Mouse (Mus musculus) neural tube, embryonic 11.5 days (tissue): Measurements from ENCODE around the gene Tmem151b. TPM values are rescaled to one million over a fixed set of nuclear protein-coding genes. Genes with fewer than 3 reads are reported as not detected.

Source experiments
- ATAC-seq: fragments of 200-750 bp; cut with Nextera tagmentation; 2 replicates; pipeline ENCODE4 v1.8.0; 2017; ENCODE audit warnings: moderate number of reproducible peaks, mild to moderate bottlenecking, moderate TSS enrichment, moderate library complexity; ENCODE audit not compliant: insufficient read depth, low FRiP score, low TSS enrichment
- DNase-seq: peaks from one replicate; pipeline ENCODE4 v3.0.0-alpha.2; 2015; ENCODE audit warnings: low spot score
- H3K27ac ChIP-seq: fragments of 300-500 bp; sonication (generic); 2 replicates; pipeline ENCODE4 v1.5.1; 2014; ENCODE audit warnings: low read depth, mild to moderate bottlenecking, low read length
- H3K27me3 ChIP-seq: fragments of 300-500 bp; sonication (generic); 2 replicates; pipeline ENCODE4 v1.6.1; 2014; ENCODE audit warnings: mild to moderate bottlenecking, low read length, mixed read lengths; ENCODE audit not compliant: control insufficient read depth, insufficient read depth
- H3K36me3 ChIP-seq: fragments of 300-500 bp; sonication (generic); 2 replicates; pipeline ENCODE4 v1.6.1; 2014; ENCODE audit warnings: mild to moderate bottlenecking, low read length, moderate library complexity, mixed read lengths; ENCODE audit not compliant: control insufficient read depth, insufficient read depth
- H3K4me1 ChIP-seq: fragments of 300-500 bp; sonication (generic); 2 replicates; pipeline ENCODE4 v1.6.1; 2014; ENCODE audit warnings: low read length, mixed read lengths; ENCODE audit not compliant: control insufficient read depth, insufficient read depth
- H3K4me2 ChIP-seq: fragments of 300-500 bp; sonication (generic); 2 replicates; pipeline ENCODE4 v1.6.1; 2014; ENCODE audit warnings: low read depth, mild to moderate bottlenecking, moderate library complexity
- H3K4me3 ChIP-seq: fragments of 300-500 bp; sonication (generic); 2 replicates; pipeline ENCODE4 v1.5.1; 2014; ENCODE audit warnings: low read depth, low read length
- H3K9ac ChIP-seq: fragments of 300-500 bp; sonication (generic); 2 replicates; pipeline ENCODE4 v1.6.1; 2014; ENCODE audit warnings: mild to moderate bottlenecking, low read length
- H3K9me3 ChIP-seq: fragments of 300-500 bp; sonication (generic); 2 replicates; pipeline ENCODE4 v1.6.1; 2016; ENCODE audit warnings: low read length; ENCODE audit not compliant: control insufficient read depth
- WGBS: fragments of 180-500 bp; shearing (Covaris S2); extraction: QIAGEN DNeasy Blood & Tissue Kit; methylation state at CpG from one replicate; pipeline ENCODE4 v1.1.7; 2014; 5-methylcytosine and 5-hydroxymethylcytosine counted together
- polyA plus RNA-seq: library from polyadenylated mRNA; unstranded; fragments of >200 nt; fragmentation: Nextera tagmentation; extraction: Ambion mirVana; gene quantifications from 2 replicates; pipeline ENCODE4 v1.2.1, GENCODE M21; 2014

Gene Tmem151b
- polyA plus RNA-seq, 1 experiment from 2014 or later = 6.2 TPM

- peak overlapping the region; percentile 34 for H3K4me2 ChIP-seq
- no peaks in the 10 kb centered on the region for H3K9me3 ChIP-seq
- peaks cover 58% of the 10 kb centered on the region for H3K27me3 ChIP-seq
- DNase-seq (peak; percentile 58), ATAC-seq (no peak)
- no peak overlapping the region for H3K27ac ChIP-seq
- 0 out of 2 replicates have a peak, but pooled peaks cover 2% of the 10 kb centered on the region for H3K36me3 ChIP-seq
- peak overlapping the region; percentile 1; the same call in 1 of the 2 replicates for H3K4me3 ChIP-seq
- peaks cover 12% of the 10 kb centered on the region for H3K4me1 ChIP-seq
- no peak overlapping the region for H3K9ac ChIP-seq
- 1% methylated on average over 43 of the region's 46 CpGs for WGBS
These were observed 4.6 kb downstream of the Tmem151b start for GRCm38 (mm10) chr17:45544873-45545277.

GRCm38 (mm10) chr17:45544001-45544872 lies 5.2 kb downstream of the Tmem151b start:
- Histone ChIP-seq H3K36me3 (0 out of 2 replicates have a peak, but pooled peaks cover 2% of the 10 kb centered on the region), H3K27ac (no peak overlapping the region), H3K9me3 (no peaks in the 10 kb centered on the region), H3K4me3 (0 out of 2 replicates have a peak overlapping the region, but pooled peaks have one; percentile 4), H3K4me2 (peak overlapping the region; percentile 18; the same call in 1 of the 2 replicates), H3K9ac (no peak overlapping the region), H3K4me1 (peaks cover 12% of the 10 kb centered on the region), H3K27me3 (peaks cover 58% of the 10 kb centered on the region)
- DNase-seq = peak; percentile 61
- WGBS = 3% methylated on average over 24 of the region's 24 CpGs
- ATAC-seq = peak; percentile 24; the same call in 1 of the 2 replicates

- ATAC-seq (no peak), DNase-seq (no peak)
- H3K4me2 ChIP-seq = no peak overlapping the region
- peaks cover 12% of the 10 kb centered on the region for H3K4me1 ChIP-seq
- no peak overlapping the region for H3K4me3 ChIP-seq
- no peak overlapping the region for H3K27ac ChIP-seq
- 42% methylated on average over 1 of the region's 1 CpGs for WGBS
- H3K36me3 ChIP-seq = 0 out of 2 replicates have a peak, but pooled peaks cover 2% of the 10 kb centered on the region
- H3K9me3 ChIP-seq = no peaks in the 10 kb centered on the region
- H3K27me3 ChIP-seq = peaks cover 57% of the 10 kb centered on the region
- H3K9ac ChIP-seq = no peak overlapping the region
These were observed 6.4 kb downstream of the Tmem151b start for GRCm38 (mm10) chr17:45543115-45543514.

- Histone ChIP-seq H3K27ac (no peak overlapping the region), H3K4me2 (no peak overlapping the region), H3K4me3 (no peak overlapping the region), H3K27me3 (peaks cover 55% of the 10 kb centered on the region), H3K4me1 (peaks cover 12% of the 10 kb centered on the region), H3K36me3 (0 out of 2 replicates have a peak, but pooled peaks cover 2% of the 10 kb centered on the region), H3K9ac (no peak overlapping the region), H3K9me3 (no peaks in the 10 kb centered on the region)
- DNase-seq (no peak), ATAC-seq (no peak)
- WGBS = 90% methylated on average over 2 of the region's 2 CpGs
These were observed 6.8 kb downstream of the Tmem151b start for GRCm38 (mm10) chr17:45542705-45543104.

GRCm38 (mm10) chr17:45542129-45542528 lies 7.3 kb downstream of the Tmem151b start:
- Histone ChIP-seq H3K4me3 (no peak overlapping the region), H3K27ac (no peak overlapping the region), H3K9ac (no peak overlapping the region), H3K4me1 (peaks cover 12% of the 10 kb centered on the region), H3K4me2 (no peak overlapping the region), H3K27me3 (peaks cover 50% of the 10 kb centered on the region), H3K9me3 (no peaks in the 10 kb centered on the region), H3K36me3 (0 out of 2 replicates have a peak, but pooled peaks cover 2% of the 10 kb centered on the region)
- WGBS = 46% methylated on average over 6 of the region's 6 CpGs
- ATAC-seq (no peak), DNase-seq (no peak)

GRCm38 (mm10) chr17:45539664-45540063 lies 9.8 kb downstream of the Tmem151b start:
- no peak overlapping the region for H3K4me3 ChIP-seq
- DNase-seq = no peak
- no peak overlapping the region for H3K4me2 ChIP-seq
- no peak for ATAC-seq
- peaks cover 9% of the 10 kb centered on the region for H3K4me1 ChIP-seq
- H3K9ac ChIP-seq = no peak overlapping the region
- H3K27me3 ChIP-seq = peaks cover 35% of the 10 kb centered on the region
- 0 out of 2 replicates have a peak, but pooled peaks cover 2% of the 10 kb centered on the region for H3K36me3 ChIP-seq
- 79% methylated on average over 21 of the region's 21 CpGs for WGBS
- no peak overlapping the region for H3K27ac ChIP-seq
- no peaks in the 10 kb centered on the region for H3K9me3 ChIP-seq

- H3K9me3 ChIP-seq = no peaks in the 10 kb centered on the region
- H3K36me3 ChIP-seq = no peaks in the 10 kb centered on the region
- peaks cover 25% of the 10 kb centered on the region for H3K27me3 ChIP-seq
- no peak overlapping the region for H3K9ac ChIP-seq
- 64% methylated on average over 4 of the region's 4 CpGs for WGBS
- H3K4me2 ChIP-seq = no peak overlapping the region
- H3K4me1 ChIP-seq = no peaks in the 10 kb centered on the region
- H3K27ac ChIP-seq = no peak overlapping the region
- DNase-seq (no peak), ATAC-seq (no peak)
- no peak overlapping the region for H3K4me3 ChIP-seq
These were observed 11.1 kb downstream of the Tmem151b start for GRCm38 (mm10) chr17:45538394-45538793.

- Histone ChIP-seq H3K9me3 (no peaks in the 10 kb centered on the region), H3K27ac (no peak overlapping the region), H3K36me3 (no peaks in the 10 kb centered on the region), H3K9ac (no peak overlapping the region), H3K27me3 (peaks cover 20% of the 10 kb centered on the region), H3K4me3 (no peak overlapping the region), H3K4me1 (no peaks in the 10 kb centered on the region), H3K4me2 (no peak overlapping the region)
- DNase-seq (no peak), ATAC-seq (no peak)
- 17% methylated on average over 5 of the region's 5 CpGs for WGBS
These were observed 13.2 kb downstream of the Tmem151b start for GRCm38 (mm10) chr17:45536264-45536663.
